Mouse (Mus musculus): ENCODE results near the gene Mrpl22. TPM values are rescaled to one million over a fixed set of nuclear protein-coding genes. Genes with fewer than 3 reads are reported as not detected.
A peak's percentile ranks its signal among the peaks of the same experiment; 100 is the strongest.
"Not testable (repeated sequence)": the region's sequence is repeated elsewhere in the genome, so short reads cannot be mapped to it uniquely, and the experiment has no call there.

The Mrpl22 gene
- total RNA-seq, 2 experiments from 2014 or later, result 72.0 to 75.1 TPM

DNA sequence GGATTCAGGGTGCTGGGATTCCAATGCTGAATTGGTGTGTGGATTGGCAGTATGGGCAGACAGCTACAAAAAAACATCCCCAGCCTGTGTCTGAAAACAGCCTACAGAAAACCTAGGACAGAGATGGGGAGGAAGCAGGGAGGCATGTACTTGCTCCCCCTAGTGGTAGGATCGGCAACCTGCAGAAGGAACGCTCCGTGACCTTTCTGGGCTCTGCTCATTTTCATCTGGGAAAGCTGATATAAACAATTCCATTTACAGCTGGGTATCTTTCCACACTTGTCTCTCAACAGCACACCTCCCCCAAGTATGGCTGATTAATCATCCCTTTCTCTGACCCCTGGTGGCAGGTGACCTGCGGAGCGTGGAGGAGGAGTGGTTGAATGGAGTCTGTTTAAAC lies 54.2 kb downstream of the Mrpl22 start:
- DNase-seq, result peak; percentile 76 to 80

DNA sequence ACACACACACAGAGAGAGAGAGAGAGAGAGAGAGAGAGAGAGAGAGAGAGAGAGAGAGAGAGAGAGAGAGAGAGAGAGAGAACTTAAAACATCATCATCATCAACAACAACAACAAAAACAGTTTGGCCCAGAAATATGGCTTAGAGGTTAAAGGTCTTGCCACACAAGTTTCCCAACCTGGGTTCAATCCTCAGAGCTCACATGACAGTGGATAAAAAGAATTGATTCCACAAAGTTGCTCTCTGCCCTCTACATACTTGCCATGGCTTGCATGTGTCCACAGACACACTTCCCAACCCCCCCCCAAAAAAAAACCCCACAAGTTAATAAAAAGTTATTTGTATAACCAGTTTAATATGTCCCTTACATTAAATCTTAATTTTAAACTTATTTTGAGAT lies 55.0 kb downstream of the Mrpl22 start:
- no peak for DNase-seq

DNA sequence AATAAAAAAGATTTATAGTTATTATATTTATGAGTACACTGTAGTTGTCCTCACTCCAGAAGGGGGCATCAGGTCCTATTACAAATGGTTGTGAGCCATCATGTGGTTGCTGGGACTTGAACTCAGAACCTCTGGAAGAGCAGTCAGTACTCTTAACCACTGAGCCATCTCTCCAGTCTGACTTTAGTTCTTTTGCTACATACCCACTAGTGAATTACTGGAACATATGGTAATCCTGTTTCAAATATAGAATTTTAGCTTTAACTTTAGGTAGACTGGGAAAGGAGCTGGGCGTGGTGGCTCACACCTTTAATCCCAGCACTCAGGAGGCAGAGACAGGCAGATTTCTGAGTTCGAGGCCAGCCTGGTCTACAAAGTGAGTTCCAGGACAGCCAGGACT lies 56.6 kb downstream of the Mrpl22 start:
- not testable (repeated sequence) for DNase-seq

Other genes starting within 250 kb of the Mrpl22 start
- 100 to 1,000 TPM; 102 to 112 TPM for gene Larp1, start 162.6 kb upstream of the Mrpl22 start, total RNA-seq (2021)
- 1 to 10 TPM in 1 of 2 experiments, not detected in 1; 1.0 TPM for gene Gm12248, start 78.5 kb upstream of the Mrpl22 start, total RNA-seq (2021)
- gene Cnot8, start 67.5 kb upstream of the Mrpl22 start, total RNA-seq (2021), result 10 to 100 TPM; 44.0 to 63.7 TPM
- gene Gemin5, start 3.1 kb upstream of the Mrpl22 start, total RNA-seq (2021), result 10 to 100 TPM; 21.1 to 32.0 TPM
- gene Igtp, start 27.9 kb downstream of the Mrpl22 start, total RNA-seq (2021), result 10 to 100 TPM; 12.8 to 18.9 TPM
- 10 to 100 TPM; 13.7 to 18.8 TPM for gene Irgm2, start 28.0 kb downstream of the Mrpl22 start, total RNA-seq (2021)
- gene 4930438A08Rik, start 103.1 kb downstream of the Mrpl22 start, total RNA-seq (2021), result not detected
- 10 to 100 TPM in 1 of 2 experiments, 1 to 10 TPM in 1; 7.7 to 10.9 TPM for gene Zfp692, start 135.4 kb downstream of the Mrpl22 start, total RNA-seq (2021)
- 10 to 100 TPM; 44.9 to 48.9 TPM for gene Zfp672, start 158.7 kb downstream of the Mrpl22 start, total RNA-seq (2021)
- gene Sh3bp5l, start 159.1 kb downstream of the Mrpl22 start, total RNA-seq (2021), result 10 to 100 TPM; 36.7 to 51.5 TPM
- gene Lypd8, start 207.4 kb downstream of the Mrpl22 start, total RNA-seq (2021), result not detected
- gene 1810065E05Rik, start 249.4 kb downstream of the Mrpl22 start, total RNA-seq (2021), result not detected